Mouse (Mus musculus): ENCODE measurements around the gene Lcn12.

Gene Lcn12

DNA sequence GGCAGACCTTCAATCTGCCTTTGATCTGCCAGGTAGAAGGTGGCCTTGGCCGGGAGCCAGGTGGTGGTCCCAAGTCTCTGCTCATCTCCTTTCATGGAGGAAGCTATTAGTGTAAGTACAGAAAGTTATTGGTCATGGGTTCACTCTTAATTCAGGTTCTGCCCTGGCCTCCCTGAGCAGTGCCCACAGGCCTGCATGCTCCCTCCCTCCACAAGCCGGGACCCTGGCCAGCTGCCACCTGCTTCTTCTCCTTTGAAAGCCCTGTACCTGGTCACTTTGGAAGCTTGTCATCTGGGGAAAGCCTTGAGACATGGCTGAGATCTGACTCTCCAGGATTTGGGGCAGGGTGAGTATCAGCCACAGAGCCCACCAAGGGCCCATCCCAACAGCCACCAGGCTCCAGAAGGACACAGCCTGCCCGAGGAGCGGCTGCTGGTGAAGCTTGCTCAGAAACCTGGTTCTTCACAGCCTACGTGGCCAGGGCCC is at the start of gene Lcn12:
TSS of gene Lcn12 (minus strand) at position 436 of the 486 bp plus-strand sequence.
- no peak for DNase-seq (ENCODE audit: low spot score in 2 of 2)

- DNase-seq (ENCODE audit: low spot score in 2 of 2): no peak
These were observed 48.1 kb upstream of the Lcn12 start for GRCm38 (mm10) chr2:25541644-25542367.

GRCm38 (mm10) chr2:25540541-25540948 is 46.8 kb upstream of the Lcn12 start:
- no peak for DNase-seq (ENCODE audit: low spot score in 2 of 2)

GRCm38 (mm10) chr2:25536531-25536930 is 42.8 kb upstream of the Lcn12 start:
- no peak for DNase-seq (ENCODE audit: low spot score in 2 of 2)

DNA sequence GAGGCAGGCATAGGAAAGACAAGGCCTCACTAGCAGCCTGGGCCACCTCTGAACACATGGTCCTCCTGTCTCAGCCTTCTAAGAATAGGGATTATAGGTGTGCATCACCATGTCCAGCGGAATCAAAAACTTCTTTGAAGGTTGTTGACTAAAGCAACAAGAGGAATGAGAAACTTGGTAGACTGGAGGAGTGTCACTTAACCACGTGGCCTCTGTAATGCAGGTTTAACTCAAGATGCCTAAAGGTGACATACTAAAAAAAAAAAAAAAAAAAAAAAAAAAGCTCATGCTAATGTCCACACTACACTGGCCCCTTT is 41.1 kb upstream of the Lcn12 start:
- no peak for DNase-seq (ENCODE audit: low spot score in 2 of 2)

DNA sequence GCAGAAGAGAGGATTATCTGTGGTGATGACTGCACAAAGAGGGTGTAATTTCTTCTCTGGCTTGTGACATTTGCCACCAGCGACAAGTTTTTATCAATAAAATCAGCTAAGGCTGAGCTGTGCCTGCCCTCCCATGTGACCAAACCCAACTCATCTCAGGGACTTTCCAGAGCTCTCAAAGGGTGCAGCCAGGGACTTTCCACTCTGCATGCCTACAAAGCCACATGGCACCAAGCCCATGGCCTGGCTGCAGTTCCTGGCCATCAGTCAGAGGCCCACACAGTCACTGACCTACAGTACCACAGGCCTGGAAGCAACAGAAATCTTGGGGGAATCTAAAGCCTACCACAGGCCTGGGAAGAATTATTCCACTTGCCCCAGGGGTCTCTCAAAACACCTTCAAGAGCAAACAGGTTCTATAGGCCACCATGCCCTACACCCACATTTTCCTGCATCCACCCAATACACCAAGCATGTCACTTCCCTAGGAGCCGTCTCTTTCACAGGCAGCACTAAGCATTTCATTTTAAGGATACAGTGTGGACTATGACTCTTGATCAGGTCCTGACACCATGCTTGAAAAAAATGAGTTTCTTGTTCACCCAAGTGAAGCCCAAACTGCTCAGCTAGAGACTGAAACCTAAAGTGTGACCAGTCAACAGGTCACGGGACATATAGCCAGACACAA is 40.6 kb upstream of the Lcn12 start:
- DNase-seq (ENCODE audit: low spot score in 2 of 2): no peak

- DNase-seq (ENCODE audit: low spot score in 2 of 2): no peak
These were observed 40.0 kb upstream of the Lcn12 start for GRCm38 (mm10) chr2:25533707-25534106.

DNA sequence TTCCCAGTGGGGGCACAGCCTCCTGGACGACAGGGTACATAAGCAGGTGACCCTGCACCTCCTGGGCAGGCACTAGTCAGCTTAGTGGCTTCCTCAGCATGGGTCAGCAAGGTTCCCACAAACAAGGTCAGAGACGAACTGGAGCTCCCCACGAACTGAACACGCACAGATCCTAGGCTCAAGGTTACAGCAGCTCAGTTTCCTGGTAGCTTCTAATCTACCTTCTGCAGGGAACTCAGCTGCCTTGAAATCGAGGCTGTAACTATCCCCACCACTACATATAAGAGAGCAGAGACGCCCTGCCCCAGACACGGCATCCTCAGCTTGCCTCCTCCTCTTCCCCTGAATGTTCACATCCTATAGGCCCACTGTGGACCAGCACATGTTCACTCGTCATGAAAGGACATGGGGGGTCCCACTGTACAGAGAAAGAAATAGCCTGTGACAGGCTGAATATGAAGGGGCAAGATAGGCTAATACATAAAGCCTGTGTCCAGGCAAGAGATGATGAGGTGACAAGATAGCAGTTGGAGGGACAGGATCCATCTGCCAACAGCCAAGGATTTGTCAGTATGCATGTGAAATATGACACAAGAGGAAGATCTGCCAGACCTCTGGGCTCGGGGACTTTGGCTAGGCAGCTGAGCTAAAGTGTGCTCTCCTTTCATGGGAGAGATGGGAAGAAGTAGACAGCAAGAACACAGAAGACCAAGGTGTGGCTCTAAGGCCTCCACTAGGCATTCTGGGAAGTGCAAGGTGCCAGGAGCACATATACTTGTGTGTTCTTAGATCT is 33.0 kb upstream of the Lcn12 start:
- no peak for DNase-seq (ENCODE audit: low spot score in 2 of 2)

DNA sequence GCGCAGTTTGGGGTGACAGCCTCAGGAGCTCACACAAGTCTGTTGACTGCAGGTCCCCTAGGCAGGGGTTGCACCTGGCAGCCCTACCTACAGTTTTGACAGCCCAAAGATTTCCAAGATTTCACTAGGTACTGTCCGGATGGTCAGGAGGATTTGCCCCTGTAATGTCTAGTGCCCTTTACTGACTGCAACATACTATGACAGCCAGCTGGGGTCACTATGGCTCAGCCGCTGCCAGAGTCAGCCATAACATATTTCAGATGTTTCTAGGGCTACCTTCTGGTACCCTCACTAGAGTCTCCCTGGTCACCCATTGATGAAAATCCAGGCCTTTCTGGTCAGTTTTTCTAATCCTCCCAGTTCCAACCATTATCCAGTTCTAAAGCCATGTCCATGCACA is 16.2 kb upstream of the Lcn12 start:
- DNase-seq (ENCODE audit: low spot score in 2 of 2): no peak

- DNase-seq (ENCODE audit: low spot score in 2 of 2): no peak
These were observed 13.3 kb upstream of the Lcn12 start for GRCm38 (mm10) chr2:25506964-25507363.

GRCm38 (mm10) chr2:25505860-25506259 is 12.1 kb upstream of the Lcn12 start:
- no peak for DNase-seq (ENCODE audit: low spot score in 2 of 2)

DNA sequence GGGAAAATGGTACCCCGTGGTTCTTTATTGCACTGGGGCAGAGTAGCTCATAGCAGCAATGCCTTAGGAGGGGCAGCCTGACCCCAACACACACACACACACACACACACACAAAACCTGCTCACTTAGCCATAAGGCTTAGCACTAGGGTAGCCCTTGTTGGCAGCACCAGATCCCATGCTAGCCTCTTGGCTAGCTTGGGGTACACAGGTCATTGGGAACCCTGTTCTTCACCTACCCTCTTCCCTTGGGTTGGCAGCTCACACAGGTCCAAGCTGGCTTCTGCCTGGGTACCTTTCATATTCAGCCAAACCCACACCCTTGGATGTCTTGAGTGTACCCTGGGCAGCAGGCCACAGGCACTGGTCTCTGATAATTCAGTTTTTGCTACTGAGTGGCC is 11.3 kb upstream of the Lcn12 start:
- DNase-seq (ENCODE audit: low spot score in 2 of 2): no peak

DNA sequence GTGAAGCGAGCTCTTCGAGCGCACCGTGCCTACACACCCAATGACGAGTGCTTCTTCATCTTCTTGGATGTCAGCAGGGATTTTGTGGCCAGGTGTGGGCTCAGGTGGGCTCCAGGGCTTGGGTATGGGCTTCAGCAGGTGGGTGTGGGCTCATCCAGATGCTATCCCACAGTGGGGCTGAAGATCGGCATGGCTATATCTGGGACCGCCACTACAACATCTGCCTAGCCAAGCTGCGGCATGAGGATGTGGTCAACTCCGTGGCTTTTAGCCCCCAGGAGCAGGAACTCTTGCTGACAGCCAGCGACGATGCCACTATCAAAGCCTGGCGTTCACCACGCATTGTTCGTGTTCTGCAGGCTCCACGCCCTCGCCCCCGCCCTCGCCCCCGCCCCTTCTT is 10.8 kb upstream of the Lcn12 start:
- no peak for DNase-seq (ENCODE audit: low spot score in 2 of 2)

- DNase-seq (ENCODE audit: low spot score in 2 of 2): no peak
These were observed 9.0 kb upstream of the Lcn12 start for GRCm38 (mm10) chr2:25502726-25503125.

GRCm38 (mm10) chr2:25501593-25502486 is 8.1 kb upstream of the Lcn12 start, which contains the start of gene C8g:
Gene C8g (minus strand): TSS chr2:25501719.
- DNase-seq (ENCODE audit: low spot score in 2 of 2): no peak

GRCm38 (mm10) chr2:25500576-25501405 is 7.1 kb upstream of the Lcn12 start, which contains the start of gene Fbxw5:
Gene Fbxw5 (plus strand): TSS chr2:25500750.
- DNase-seq (ENCODE audit: low spot score in 2 of 2): peak; percentile 76 to 86

DNA sequence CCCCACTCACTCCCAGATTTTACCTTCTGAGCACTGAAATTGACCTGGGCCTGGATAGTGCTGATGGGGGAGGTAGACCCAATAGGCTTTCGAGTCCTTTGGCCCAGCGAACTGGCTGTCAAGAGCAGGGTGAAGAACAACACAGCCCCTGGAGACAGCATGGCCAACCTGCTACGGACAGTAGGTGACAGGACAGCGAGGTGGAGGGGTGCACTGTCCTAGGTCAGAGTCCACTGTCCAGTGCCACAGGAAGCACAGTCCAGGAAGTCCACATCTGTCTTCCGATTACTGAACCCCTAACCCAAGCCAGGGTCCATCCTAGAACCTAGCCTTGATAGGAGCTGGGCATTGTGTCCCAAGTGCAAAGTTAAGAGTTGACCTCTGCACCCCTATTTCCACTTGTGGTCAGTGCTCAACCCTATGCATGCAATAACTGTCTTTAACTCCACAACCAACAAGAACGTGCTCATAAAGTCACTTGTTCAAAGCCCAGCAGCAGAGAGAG is 6.4 kb upstream of the Lcn12 start:
- no peak for DNase-seq (ENCODE audit: low spot score in 2 of 2)

DNA sequence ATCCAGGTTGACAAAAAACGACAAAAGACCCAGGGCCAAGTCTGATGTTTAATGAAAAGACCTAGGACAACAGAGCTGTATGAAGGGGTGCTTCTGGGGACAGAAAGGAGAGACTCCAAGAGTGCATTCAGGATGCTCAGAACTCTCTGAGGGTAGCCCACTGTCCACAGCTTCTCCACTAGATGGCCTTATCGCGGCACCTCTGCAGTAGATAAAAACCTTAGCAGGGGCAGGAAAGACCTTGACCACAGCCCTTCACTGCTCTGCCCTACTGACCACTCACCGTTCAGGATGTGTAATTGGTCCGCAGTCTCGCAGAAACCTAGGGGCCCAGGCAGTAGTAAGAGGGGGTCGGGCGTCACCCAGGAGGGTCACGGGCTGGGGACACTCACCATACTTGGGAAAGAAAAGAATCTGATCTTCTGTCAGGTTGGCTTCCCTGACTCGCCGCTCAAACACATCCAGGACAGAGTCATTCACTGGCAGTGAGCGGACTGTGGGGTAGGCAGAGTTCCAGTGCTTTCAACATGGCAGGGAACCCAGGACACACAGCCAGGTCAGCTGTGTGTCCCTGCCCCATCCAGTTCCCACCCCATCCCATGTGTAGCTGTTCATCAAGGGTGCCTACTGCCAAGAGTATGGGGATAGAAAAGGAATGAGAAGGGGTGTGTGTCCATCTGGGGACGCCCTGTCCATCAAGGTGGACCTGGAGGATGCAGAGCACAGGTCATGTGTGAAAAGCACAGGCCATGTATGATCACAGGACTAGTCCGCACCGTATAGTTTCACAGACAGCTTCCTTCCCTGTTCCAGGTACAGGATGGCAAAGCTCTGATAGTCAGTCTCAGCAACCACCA is 5.1 kb upstream of the Lcn12 start:
- no peak for DNase-seq (ENCODE audit: low spot score in 2 of 2)

DNA sequence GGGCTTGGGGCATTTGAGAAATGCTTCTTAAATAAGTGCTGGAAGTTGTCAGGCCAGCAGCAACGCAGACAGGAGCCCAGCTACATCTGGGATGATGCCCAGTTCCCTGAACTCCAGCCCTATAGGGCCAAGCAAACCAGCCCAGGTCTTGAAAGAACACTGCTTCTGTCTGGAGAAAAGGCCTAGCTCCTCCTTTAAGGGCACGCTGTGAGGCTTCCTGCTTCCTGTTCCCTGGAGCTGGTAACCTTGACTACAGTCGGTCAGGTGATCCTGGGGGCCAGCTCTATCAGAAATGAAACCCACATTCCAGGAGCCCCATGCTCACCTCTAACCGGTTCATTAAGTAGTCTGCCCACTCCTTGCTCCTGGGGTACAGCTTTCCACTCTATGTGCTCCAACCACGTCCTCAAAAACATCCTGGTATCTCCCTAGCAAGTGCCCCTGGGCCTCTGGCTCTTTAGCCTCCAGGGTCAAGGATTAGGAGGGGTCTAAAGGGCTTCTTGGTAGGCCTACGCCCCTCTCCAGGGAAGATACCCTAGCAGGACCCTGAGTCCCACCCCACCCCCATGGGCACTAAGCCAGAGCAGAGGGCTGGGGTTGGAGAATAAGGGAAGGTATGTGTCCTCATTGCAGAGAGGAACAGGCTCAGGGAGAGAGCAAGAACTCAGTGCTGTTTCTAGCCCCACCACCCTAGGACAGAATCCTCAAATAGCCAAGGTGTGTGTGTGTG is 4.3 kb upstream of the Lcn12 start:
- no peak for DNase-seq (ENCODE audit: low spot score in 2 of 2)
